Mouse (Mus musculus) bone marrow, adult 2 months (tissue): ENCODE data around the gene Zfp664. TPM values are rescaled to one million over a fixed set of nuclear protein-coding genes. Genes with fewer than 3 reads are reported as not detected.

ENCODE experiments used
- H3K27ac ChIP-seq: fragments of 200-500 bp; 2 replicates; pipeline ENCODE4 v1.5.1; 2012; ENCODE audit warnings: low read depth, mild to moderate bottlenecking, control low read depth, inconsistent platforms, low read length; ENCODE audit not compliant: control insufficient read depth, poor library complexity, insufficient read depth
- H3K4me1 ChIP-seq: fragments of 200-500 bp; 2 replicates; pipeline ENCODE4 v1.6.1; 2011; ENCODE audit warnings: low read length; ENCODE audit not compliant: control insufficient read depth, insufficient read depth
- H3K4me3 ChIP-seq: fragments of 200-500 bp; replicated peaks from 2 replicates; pipeline ENCODE3; 2011; ENCODE audit warnings: mild to moderate bottlenecking, low read depth, low read length, control low read depth; ENCODE audit not compliant: control insufficient read depth
- CTCF ChIP-seq: fragments of 200-500 bp; IDR thresholded peaks from 2 replicates; pipeline ENCODE4 v1.5.1; 2011; ENCODE audit warnings: low read length, control low read depth; ENCODE audit not compliant: control insufficient read depth, insufficient read depth
- POLR2A ChIP-seq: fragments of 200-500 bp; IDR thresholded peaks from 2 replicates; pipeline ENCODE4 v1.6.1; 2011; ENCODE audit warnings: low read depth, mild to moderate bottlenecking, control low read depth, low read length, borderline replicate concordance; ENCODE audit not compliant: control insufficient read depth
- WGBS: fragments of 180-500 bp; shearing (Covaris S2); methylation state at CpG from one replicate; pipeline ENCODE4 v1.1.7; 2018; 5-methylcytosine and 5-hydroxymethylcytosine counted together
- polyA plus RNA-seq: library from polyadenylated mRNA; stranded (reverse); fragments of >200 nt; gene quantifications from 2 replicates; pipeline ENCODE4 v1.2.4, GENCODE M21; 2011; ENCODE audit warnings: low replicate concordance; ENCODE audit not compliant: missing spikeins, insufficient read depth, insufficient read length

Gene Zfp664
- polyA plus RNA-seq, 1 experiment, result 12.2 TPM

GRCm38 (mm10) chr5:124854202-124854601 is 8.3 kb upstream of the Zfp664 start:
- H3K4me1 ChIP-seq, result no peaks in the 10 kb centered on the region
- no peak for TF ChIP-seq CTCF
- no peak for TF ChIP-seq POLR2A
- 72% methylated on average over 4 of the region's 4 CpGs for WGBS

GRCm38 (mm10) chr5:124860013-124860412 is 2.5 kb upstream of the Zfp664 start:
- WGBS, result 10% methylated on average over 5 of the region's 5 CpGs
- H3K4me1 ChIP-seq, result no peaks in the 10 kb centered on the region; the same call in 1 of the 2 replicates
- H3K27ac ChIP-seq, result no peak overlapping the region
- no peak overlapping the region for H3K4me3 ChIP-seq
- no peak for TF ChIP-seq POLR2A
- TF ChIP-seq CTCF, result peak; percentile 25; the same call in 1 of the 2 replicates

More at GRCm38 (mm10) chr5:124854202-124854601, 8.3 kb upstream of the Zfp664 start:
- H3K4me3 ChIP-seq, result no peak overlapping the region
- H3K27ac ChIP-seq, result no peak overlapping the region

GRCm38 (mm10) chr5:124861463-124861862 is 1.0 kb upstream of the Zfp664 start:
- no peak for TF ChIP-seq POLR2A
- no peak for TF ChIP-seq CTCF
- H3K4me1 ChIP-seq, result no peaks in the 10 kb centered on the region; the same call in 1 of the 2 replicates
- WGBS, result 1% methylated on average over 33 of the region's 33 CpGs
- no peak overlapping the region; the same call in 1 of the 2 replicates for H3K27ac ChIP-seq
- no peak overlapping the region for H3K4me3 ChIP-seq

- Histone ChIP-seq H3K4me3 (peak overlapping the region; percentile 91), H3K27ac (peak overlapping the region; percentile 67; the same call in 1 of the 2 replicates), H3K4me1 (no peaks in the 10 kb centered on the region; the same call in 1 of the 2 replicates)
- whole genome bisulfite sequencing, result 1% methylated on average over 68 of the region's 88 CpGs
- TF ChIP-seq CTCF (no peak), POLR2A (no peak)
Observed at GRCm38 (mm10) chr5:124862871-124863741, 615 bp downstream of the Zfp664 start.

GRCm38 (mm10) chr5:124868981-124869380 is 6.5 kb downstream of the Zfp664 start:
- Histone ChIP-seq H3K4me1 (no peaks in the 10 kb centered on the region), H3K27ac (no peak overlapping the region), H3K4me3 (no peak overlapping the region)
- TF ChIP-seq POLR2A (no peak), CTCF (peak; percentile 56)
- WGBS, result 44% methylated on average over 4 of the region's 4 CpGs

- 62% methylated on average over 2 of the region's 2 CpGs for WGBS
- Histone ChIP-seq H3K4me3 (no peak overlapping the region), H3K27ac (no peak overlapping the region), H3K4me1 (no peaks in the 10 kb centered on the region)
- TF ChIP-seq POLR2A (no peak), CTCF (no peak)
Observed at GRCm38 (mm10) chr5:124872033-124872432, 9.5 kb downstream of the Zfp664 start.

GRCm38 (mm10) chr5:124873096-124873495 is 10.6 kb downstream of the Zfp664 start:
- Histone ChIP-seq H3K4me3 (no peak overlapping the region), H3K4me1 (no peaks in the 10 kb centered on the region), H3K27ac (no peak overlapping the region)
- TF ChIP-seq CTCF (no peak), POLR2A (no peak)
- 13% methylated on average over 3 of the region's 3 CpGs for WGBS

GRCm38 (mm10) chr5:124873890-124874601 is 11.6 kb downstream of the Zfp664 start:
- TF ChIP-seq POLR2A (no peak), CTCF (no peak)
- Histone ChIP-seq H3K4me1 (no peaks in the 10 kb centered on the region), H3K27ac (no peak overlapping the region), H3K4me3 (no peak overlapping the region)
- WGBS, result 87% methylated on average over 6 of the region's 6 CpGs
